Mouse (Mus musculus): ENCODE data around the gene Ufc1. TPM values are rescaled to one million over a fixed set of nuclear protein-coding genes. Genes with fewer than 3 reads are reported as not detected.

Ufc1 gene
- polyA plus RNA-seq, 1 experiment from 2014 or later, result 109 TPM

DNA sequence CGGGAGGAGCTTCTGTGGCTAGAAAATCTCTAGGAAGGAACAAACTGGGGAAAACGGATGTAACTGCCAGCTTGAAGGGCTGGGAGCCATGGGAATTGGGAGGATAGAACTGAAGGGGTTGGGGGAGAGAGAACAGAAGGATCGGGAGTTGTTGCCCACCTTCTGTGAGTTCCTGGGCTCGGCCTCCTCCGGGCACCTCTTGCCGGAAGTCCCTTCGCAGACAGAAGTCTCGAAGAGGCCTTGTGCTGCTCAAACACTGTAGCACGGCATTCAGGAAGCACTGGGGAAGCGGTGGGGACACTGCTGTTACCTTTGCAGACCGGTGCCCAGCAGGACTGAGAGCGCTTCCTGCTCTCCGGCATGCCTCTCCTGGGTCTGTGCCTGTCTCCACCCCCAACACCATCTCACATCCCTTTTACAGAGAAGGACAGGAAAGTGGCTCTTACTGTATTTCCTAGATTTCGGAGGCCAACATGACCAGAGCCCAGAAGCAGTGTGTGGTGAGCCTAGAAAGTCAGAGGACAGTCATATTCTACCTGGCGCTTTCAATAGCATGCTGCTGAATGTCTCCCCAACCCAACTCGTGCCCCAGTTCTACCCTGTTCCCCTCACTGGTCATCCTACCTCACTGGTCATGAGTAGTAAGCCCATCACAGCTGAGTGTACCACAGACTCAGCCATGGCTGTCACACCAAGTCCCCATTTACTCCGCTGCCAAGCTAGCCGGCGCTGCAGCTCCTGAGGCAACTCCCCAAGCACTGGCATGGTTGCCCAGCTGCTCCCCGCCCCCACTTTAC lies 9.5 kb downstream of the Ufc1 start:
- Histone ChIP-seq H3K9me3 (no peaks in the 10 kb centered on the region), H3K27ac (replicated peaks) (no peak overlapping the region), H3K4me2 (no peak overlapping the region), H3K4me3 (no peak overlapping the region), H3K9ac (no peak overlapping the region), H3K36me3 (peaks cover 44% of the 10 kb centered on the region), H3K27me3 (no peaks in the 10 kb centered on the region), H3K4me1 (replicated peaks) (peaks cover 42% of the 10 kb centered on the region)
- ATAC-seq (ENCODE audit: low FRiP score, low read depth), result no peak
- WGBS, result 84% methylated on average over 20 of the region's 20 CpGs

DNA sequence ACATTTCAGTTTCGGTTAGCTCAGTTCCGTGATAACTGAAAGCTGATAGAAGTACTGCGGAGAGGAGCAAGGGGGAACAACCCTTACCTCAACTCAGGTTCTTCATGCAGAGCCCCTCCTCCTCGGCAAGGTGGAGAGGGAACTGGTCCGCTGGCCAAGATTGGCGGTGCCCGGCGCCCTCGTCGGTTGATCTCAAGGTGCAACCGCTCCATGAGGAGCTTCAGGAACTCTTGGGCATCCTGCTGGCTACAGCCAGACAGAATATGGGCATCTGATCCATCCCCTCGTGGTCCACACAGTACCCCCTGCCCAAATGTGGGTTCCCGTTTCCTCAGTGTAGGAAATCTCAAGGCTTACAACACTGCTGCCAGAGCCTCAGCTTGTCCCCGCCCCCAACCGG lies 10.3 kb downstream of the Ufc1 start:
- no peaks in the 10 kb centered on the region for H3K9me3 ChIP-seq
- peaks cover 39% of the 10 kb centered on the region for H3K36me3 ChIP-seq
- H3K27ac ChIP-seq (replicated peaks), result no peak overlapping the region
- no peak for ATAC-seq (ENCODE audit: low FRiP score, low read depth)
- H3K4me3 ChIP-seq, result no peak overlapping the region
- H3K27me3 ChIP-seq, result no peaks in the 10 kb centered on the region
- 88% methylated on average over 15 of the region's 15 CpGs for WGBS
- no peak overlapping the region for H3K4me2 ChIP-seq
- peaks cover 50% of the 10 kb centered on the region for H3K4me1 ChIP-seq (replicated peaks)
- H3K9ac ChIP-seq, result no peak overlapping the region

DNA sequence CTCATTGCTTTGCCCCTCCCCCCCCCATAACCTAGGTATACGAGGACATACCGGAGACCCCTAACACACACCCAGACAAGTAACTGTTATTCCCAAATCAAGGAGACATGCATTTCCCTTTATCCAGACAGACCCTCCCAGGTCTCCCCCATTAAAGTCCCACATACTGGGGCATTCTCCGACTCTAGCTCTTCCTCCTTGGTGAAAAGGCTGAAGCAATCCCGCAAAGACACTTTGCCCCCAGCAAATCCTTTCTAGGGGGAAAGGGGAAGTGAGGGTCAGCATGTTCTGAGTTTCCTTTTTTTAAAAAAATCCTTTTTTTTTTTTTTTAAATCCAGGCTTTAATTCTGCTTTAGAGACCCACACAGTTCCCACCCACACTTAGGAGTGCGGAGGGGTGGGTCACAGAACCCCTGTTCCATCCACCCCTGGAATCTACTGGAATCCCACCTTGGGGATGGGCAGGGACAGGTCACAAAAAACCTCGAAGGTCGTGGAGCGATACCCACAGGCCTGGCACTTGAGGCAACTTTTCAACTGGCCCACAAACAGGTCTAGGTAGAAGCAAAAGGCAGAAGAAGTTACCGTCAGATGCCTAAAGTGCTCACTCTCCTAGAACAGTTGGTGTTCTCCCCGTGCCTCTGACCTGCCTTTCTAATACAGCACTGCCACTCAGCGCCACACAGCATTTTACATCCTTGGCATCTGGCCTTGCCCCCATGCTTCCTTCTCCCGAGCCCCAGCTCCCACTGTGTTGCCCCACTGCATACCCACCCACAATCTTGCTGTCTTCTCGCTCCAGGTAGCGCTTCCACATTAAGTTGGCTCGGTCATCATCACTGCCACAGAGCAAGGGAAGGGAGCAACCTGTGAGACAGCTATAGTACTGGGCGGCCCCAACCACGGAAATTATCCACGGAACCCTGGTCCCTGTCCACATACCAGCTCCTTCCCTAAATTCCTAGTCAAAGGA lies 11.3 kb downstream of the Ufc1 start:
- no peak overlapping the region for H3K9ac ChIP-seq
- H3K9me3 ChIP-seq, result no peaks in the 10 kb centered on the region
- H3K27ac ChIP-seq (replicated peaks), result no peak overlapping the region
- H3K27me3 ChIP-seq, result no peaks in the 10 kb centered on the region
- H3K4me2 ChIP-seq, result no peak overlapping the region
- peaks cover 30% of the 10 kb centered on the region for H3K36me3 ChIP-seq
- no peak for ATAC-seq (ENCODE audit: low FRiP score, low read depth)
- H3K4me1 ChIP-seq (replicated peaks), result peaks cover 51% of the 10 kb centered on the region
- 92% methylated on average over 18 of the region's 18 CpGs for WGBS
- no peak overlapping the region for H3K4me3 ChIP-seq

DNA sequence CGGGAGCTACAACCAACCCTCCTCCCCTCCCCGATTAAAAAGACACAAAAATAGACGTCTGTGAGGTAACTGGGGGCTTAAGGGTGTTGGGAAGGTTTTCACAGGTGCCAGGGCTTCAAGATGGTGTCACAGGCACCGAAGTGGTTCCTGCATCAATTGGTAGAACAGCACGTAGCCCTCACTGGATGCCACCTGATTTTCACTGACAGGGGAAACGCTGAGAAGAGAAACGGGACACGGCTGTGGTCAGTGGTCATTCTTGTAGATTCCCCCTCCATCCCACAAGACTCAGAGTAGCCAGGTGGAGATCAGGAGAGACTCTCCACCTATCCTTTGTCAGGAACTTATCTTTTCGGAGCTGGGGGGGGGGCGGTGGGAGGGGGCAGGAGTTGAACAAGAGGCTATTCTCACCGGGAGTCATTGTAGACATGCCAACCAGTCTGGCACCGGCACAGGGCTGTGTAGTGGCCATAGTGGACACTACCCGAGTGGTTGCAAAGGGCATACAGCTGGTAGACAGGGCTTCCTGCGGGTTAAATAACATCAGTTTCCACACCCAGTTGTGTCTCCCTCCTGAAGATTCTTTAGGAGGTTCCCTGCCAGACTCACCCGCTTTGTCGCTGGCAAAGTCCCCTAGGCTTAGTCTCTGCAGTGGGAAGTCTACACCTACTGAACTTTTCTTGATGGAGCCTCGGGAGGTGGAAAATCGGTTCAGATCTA lies 12.6 kb downstream of the Ufc1 start:
- H3K27me3 ChIP-seq, result no peaks in the 10 kb centered on the region
- H3K4me3 ChIP-seq, result peak overlapping the region; percentile 67
- H3K9me3 ChIP-seq, result no peaks in the 10 kb centered on the region
- WGBS, result 81% methylated on average over 18 of the region's 18 CpGs
- ATAC-seq (ENCODE audit: low FRiP score, low read depth), result no peak
- H3K27ac ChIP-seq (replicated peaks), result no peak overlapping the region
- peak overlapping the region; percentile 24; the same call in 1 of the 2 replicates for H3K9ac ChIP-seq
- peak overlapping the region; percentile 73 for H3K4me2 ChIP-seq
- H3K36me3 ChIP-seq, result peaks cover 36% of the 10 kb centered on the region
- peaks cover 45% of the 10 kb centered on the region for H3K4me1 ChIP-seq (replicated peaks)

DNA sequence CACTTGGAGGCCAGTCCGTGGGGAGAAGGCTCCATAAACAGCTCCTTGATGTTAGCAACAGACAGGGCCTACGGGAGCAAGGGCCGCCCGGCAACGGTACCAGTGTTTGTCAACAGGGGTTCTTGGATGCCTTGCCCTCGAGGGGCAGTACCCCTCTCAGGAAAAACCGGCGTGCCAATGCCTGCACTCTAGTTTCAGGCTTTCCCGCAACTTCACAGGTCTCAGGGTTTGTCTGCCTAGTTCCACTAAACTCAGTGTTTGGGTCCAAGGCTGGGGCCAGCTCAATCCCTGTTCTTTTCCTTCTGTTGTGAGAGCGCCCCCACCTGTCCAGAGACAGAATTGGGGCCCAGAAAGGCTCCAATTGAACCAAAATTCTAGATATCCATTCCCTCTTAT lies 13.3 kb downstream of the Ufc1 start:
- ATAC-seq (ENCODE audit: low FRiP score, low read depth), result peak; percentile 57
- Histone ChIP-seq H3K4me3 (peak overlapping the region; percentile 67), H3K27ac (replicated peaks) (peak overlapping the region; percentile 78), H3K9me3 (no peaks in the 10 kb centered on the region), H3K9ac (peak overlapping the region; percentile 24), H3K4me2 (peak overlapping the region; percentile 73), H3K36me3 (peaks cover 43% of the 10 kb centered on the region), H3K4me1 (replicated peaks) (peaks cover 38% of the 10 kb centered on the region), H3K27me3 (no peaks in the 10 kb centered on the region)
- WGBS, result under 1% methylated on average over 10 of the region's 10 CpGs

DNA sequence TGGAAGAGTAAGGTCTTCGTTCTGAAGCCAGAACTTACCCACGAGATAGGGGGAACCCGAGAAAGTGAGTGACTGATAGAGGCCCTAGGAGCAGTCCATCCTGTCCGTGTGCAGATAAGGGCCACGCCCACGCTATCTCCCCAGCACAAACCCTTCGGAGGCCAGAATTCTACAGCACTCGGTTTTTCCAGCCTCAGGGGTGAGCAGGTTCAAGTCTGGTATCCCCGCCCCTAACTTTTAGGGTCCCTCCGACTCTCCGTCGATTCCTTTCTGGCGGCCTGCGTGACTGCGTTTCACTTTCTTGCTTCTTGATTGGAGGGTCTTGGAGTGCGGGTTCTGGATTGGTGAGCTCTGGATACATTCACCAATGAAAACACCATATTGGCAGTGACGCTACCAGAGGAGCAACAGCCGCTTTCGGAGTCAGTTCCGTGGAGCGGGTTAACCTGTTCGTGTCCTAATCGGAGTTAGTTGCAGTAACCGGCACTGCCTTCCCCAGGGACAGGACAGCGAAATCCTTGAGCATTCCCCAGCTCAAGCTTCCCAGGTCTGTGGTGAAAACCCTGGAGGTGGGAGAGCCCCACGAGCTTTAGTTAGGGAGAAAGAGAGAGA lies 13.8 kb downstream of the Ufc1 start, which contains the start of gene Ppox:
Gene Ppox (minus strand): TSS at position 271 of the 612 bp plus-strand sequence.
- Histone ChIP-seq H3K9ac (peak within 1 kb of the TSS; percentile 61), H3K27me3 (no peaks in the 10 kb centered on the region), H3K4me2 (peak within 1 kb of the TSS; percentile 73), H3K27ac (replicated peaks) (peak within 1 kb of the TSS; percentile 78), H3K4me3 (peak within 1 kb of the TSS; percentile 67), H3K4me1 (replicated peaks) (peaks cover 33% of the 10 kb centered on the region), H3K9me3 (no peaks in the 10 kb centered on the region), H3K36me3 (peaks cover 43% of the 10 kb centered on the region)
- under 1% methylated on average over 26 of the region's 26 CpGs for WGBS
- peak; percentile 97 for ATAC-seq (ENCODE audit: low FRiP score, low read depth)

DNA sequence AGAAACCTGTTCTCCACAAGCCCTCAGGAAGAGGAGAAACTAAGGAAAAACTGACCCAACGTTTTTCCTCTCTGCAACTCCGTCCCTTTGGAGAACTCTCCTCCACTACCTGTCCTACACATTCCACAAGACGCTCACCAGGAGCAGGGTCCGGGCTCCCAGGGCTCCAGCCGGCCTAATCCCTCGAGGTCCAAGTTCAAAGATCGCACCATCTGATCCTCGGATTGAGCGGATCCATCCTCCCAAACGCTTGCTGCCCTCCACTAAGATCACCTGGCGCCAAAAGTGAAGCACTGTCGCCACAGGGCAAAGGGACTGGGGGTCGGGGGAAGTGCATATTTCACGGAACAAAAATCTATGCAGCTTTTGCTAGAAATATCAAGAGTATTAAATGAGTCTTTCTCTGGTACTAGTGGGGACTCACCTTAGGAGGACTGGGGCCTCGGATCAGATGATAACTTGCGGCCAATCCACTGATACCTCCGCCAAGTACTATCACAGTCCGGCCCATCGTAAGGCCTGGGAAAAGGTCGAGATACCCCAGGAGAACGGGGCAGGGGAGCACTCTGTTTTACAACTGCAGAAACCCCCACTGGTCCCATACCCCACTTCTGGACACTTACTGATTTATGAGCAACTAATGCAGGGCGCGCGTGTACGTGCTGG lies 14.4 kb downstream of the Ufc1 start:
- no peak; the same call in 1 of the 2 replicates for ATAC-seq (ENCODE audit: low FRiP score, low read depth)
- Histone ChIP-seq H3K27ac (replicated peaks) (peak overlapping the region; percentile 36; the same call in 1 of the 2 replicates), H3K36me3 (peaks cover 46% of the 10 kb centered on the region), H3K9me3 (no peaks in the 10 kb centered on the region), H3K9ac (peak overlapping the region; percentile 61), H3K4me1 (replicated peaks) (peaks cover 27% of the 10 kb centered on the region), H3K4me2 (peak overlapping the region; percentile 73), H3K4me3 (peak overlapping the region; percentile 67), H3K27me3 (no peaks in the 10 kb centered on the region)
- WGBS, result under 1% methylated on average over 25 of the region's 25 CpGs

DNA sequence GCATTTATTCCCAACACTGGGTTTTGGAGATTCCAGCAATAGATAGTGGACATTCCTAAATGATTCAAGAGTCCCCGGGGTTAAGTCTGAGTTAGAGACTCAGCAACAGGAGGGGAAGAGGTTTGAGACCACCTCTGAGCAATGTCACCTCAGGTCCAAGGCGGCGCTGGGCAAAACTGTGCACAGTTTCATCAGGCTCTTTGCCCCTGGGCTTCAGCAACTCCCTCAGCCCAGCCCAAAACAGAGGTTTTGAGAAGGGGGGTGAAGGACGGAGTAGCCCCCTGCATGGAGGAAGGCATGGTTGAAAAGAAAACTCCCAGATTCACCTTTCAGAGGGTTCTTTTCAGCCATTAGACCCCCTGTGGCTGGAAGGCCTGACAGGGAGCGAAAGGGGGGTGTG lies 15.1 kb downstream of the Ufc1 start:
- no peak for ATAC-seq (ENCODE audit: low FRiP score, low read depth)
- 60% methylated on average over 5 of the region's 5 CpGs for WGBS
- H3K9ac ChIP-seq, result no peak overlapping the region

DNA sequence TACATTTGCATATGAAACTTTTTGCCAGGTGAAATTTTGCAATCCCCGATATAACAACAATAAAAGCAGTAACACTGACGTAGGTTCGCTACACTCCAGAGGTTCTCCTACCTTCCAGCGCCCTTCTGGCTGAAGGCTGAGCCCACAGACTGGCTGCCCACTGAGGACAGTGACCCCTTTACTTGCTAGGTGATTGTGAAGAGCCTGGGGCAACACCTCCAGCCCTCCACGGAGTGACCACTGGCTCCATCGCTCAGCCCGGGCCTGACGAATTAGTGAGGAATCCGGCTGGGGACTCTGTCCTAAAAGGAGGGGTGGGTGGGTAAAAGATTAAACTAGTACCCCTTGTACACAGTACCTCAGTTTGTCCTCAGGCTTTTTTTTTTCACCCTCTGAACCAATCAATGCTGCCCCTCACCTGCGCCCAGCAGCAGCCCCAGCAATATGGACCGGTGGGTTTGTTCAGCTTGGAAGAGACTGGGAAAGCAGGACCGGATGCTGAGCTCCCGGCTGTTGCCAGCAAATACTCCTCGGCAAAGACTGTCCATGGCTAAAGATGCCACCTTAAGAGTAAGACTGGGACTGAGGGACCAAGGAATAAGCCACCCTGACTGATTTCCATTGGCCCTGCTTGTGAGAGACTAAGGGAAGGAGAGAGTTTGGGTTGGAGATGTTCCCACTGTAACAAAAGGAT lies 15.7 kb downstream of the Ufc1 start:
- H3K27me3 ChIP-seq, result no peaks in the 10 kb centered on the region
- no peak overlapping the region for H3K27ac ChIP-seq (replicated peaks)
- no peak overlapping the region for H3K4me3 ChIP-seq
- 0 out of 2 replicates have a peak overlapping the region, but pooled peaks have one; percentile 73 for H3K4me2 ChIP-seq
- H3K36me3 ChIP-seq, result peaks cover 42% of the 10 kb centered on the region
- no peaks in the 10 kb centered on the region for H3K9me3 ChIP-seq
- no peak for ATAC-seq (ENCODE audit: low FRiP score, low read depth)
- H3K4me1 ChIP-seq (replicated peaks), result peaks cover 26% of the 10 kb centered on the region
- H3K9ac ChIP-seq, result no peak overlapping the region
- WGBS, result 89% methylated on average over 14 of the region's 14 CpGs

More for the DNA sequence above, 15.1 kb downstream of the Ufc1 start:
- Histone ChIP-seq H3K9me3 (no peaks in the 10 kb centered on the region), H3K27me3 (no peaks in the 10 kb centered on the region), H3K4me1 (replicated peaks) (peaks cover 26% of the 10 kb centered on the region), H3K4me3 (peak overlapping the region; percentile 67), H3K36me3 (peaks cover 42% of the 10 kb centered on the region), H3K4me2 (peak overlapping the region; percentile 73), H3K27ac (replicated peaks) (no peak overlapping the region)

DNA sequence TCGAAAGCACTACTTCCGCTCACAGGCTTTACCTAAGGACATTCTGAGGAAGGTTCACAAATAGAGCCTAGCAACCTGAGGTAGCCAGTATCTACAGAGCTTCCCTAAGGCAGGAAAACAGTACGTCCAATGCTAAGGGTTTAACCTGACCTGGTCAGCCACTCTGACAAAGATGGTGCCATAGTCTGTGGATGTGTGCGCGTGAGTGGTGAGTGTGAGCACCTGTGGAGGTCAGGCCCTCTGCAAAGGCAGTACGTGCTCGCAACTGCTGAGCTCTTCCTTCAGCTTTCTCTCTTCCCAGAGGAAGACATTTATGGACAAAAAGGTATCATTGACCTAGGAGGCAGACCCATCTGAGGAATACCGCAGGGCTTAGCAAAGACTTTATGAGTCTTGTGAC lies 16.4 kb downstream of the Ufc1 start:
- H3K4me3 ChIP-seq, result no peak overlapping the region
- H3K27me3 ChIP-seq, result no peaks in the 10 kb centered on the region
- no peak for ATAC-seq (ENCODE audit: low FRiP score, low read depth)
- peaks cover 26% of the 10 kb centered on the region for H3K4me1 ChIP-seq (replicated peaks)
- 94% methylated on average over 8 of the region's 8 CpGs for WGBS
- H3K9me3 ChIP-seq, result no peaks in the 10 kb centered on the region
- H3K9ac ChIP-seq, result no peak overlapping the region
- no peak overlapping the region for H3K4me2 ChIP-seq
- H3K36me3 ChIP-seq, result peaks cover 43% of the 10 kb centered on the region
- no peak overlapping the region for H3K27ac ChIP-seq (replicated peaks)

Data from hindbrain, embryonic 15.5 days (tissue).